10 mouse cellular contexts compared by ENCODE assay signal in the genomic region with DNA sequence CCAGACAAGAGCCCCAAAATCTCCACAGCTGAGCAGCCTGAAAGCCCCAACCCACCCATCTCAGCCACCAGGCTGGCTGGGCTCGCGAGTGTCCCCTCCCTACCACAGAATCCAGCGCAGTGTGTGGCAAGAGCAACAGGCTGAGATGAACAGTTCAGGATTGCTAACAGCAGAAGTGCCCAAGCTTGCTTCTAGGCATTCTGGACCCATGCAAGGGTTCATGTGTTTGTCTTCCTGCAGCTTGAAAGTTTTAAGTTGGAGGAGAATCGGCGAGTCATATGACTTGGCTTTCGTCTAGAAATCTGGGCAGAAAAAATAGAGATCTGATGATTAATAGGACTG. TPM values are rescaled to one million over a fixed set of nuclear protein-coding genes. Genes with fewer than 3 reads are reported as not detected.
DNase-seq lines count a peak whose midpoint lies in the region; ATAC-seq and TF ChIP-seq lines count a peak whose summit lies in the region.
"Had no signal": no experiment of that assay in that cellular context is flagged by ENCODE, and none has a peak within 500 bp of the region (broad histone marks: within the 10 kb centered on the region; RNA-seq: fewer than 3 reads in every experiment).

No protein-coding gene starts in this region.

- intact Hi-C loops in left cerebral cortex, postnatal 14 days (cut with DNase I), result loop anchor here (10.0 kb wide), 1 partner anchor 196 kb away; no protein-coding TSS in a partner anchor

- whole genome bisulfite sequencing in heart, postnatal 0 days, result 3% methylated on average over 6 of the region's 6 CpGs
- under 1% methylated on average over 6 of the region's 6 CpGs for WGBS in embryonic facial prominence, embryonic 10.5 days
- WGBS in hindbrain, embryonic 14.5 days, result under 1% methylated on average over 6 of the region's 6 CpGs
- WGBS in midbrain, embryonic 14.5 days, result 2% methylated on average over 6 of the region's 6 CpGs

- TF ChIP-seq CTCF in heart, postnatal 0 days (IDR thresholded peaks at IDR 0.05; ENCODE audit: low read depth), result no peak

- H3K9me3 ChIP-seq in heart, postnatal 0 days (replicated peaks; ENCODE audit: control insufficient read depth, low read length), result no peaks in the 10 kb centered on the region
- no peaks in the 10 kb centered on the region for H3K9me3 ChIP-seq in embryonic facial prominence, embryonic 10.5 days
- no peaks in the 10 kb centered on the region for H3K9me3 ChIP-seq in hindbrain, embryonic 14.5 days (ENCODE audit: control insufficient read depth, low read length)
- H3K9me3 ChIP-seq in midbrain, embryonic 14.5 days (ENCODE audit: control insufficient read depth, low read length), result no peaks in the 10 kb centered on the region
- H3K9me3 ChIP-seq: G1E had no signal

- H3K36me3 ChIP-seq in heart, postnatal 0 days (replicated peaks; ENCODE audit: control insufficient read depth, insufficient read depth, low read length), result no peaks in the 10 kb centered on the region
- H3K36me3 ChIP-seq in embryonic facial prominence, embryonic 10.5 days (replicated peaks), result no peaks in the 10 kb centered on the region
- H3K36me3 ChIP-seq in hindbrain, embryonic 14.5 days (replicated peaks; ENCODE audit: control insufficient read depth, insufficient read depth), result no peaks in the 10 kb centered on the region
- H3K36me3 ChIP-seq in midbrain, embryonic 14.5 days (ENCODE audit: control insufficient read depth, insufficient read depth, low read length), result no peaks in the 10 kb centered on the region
- H3K36me3 ChIP-seq: G1E had no signal

- H3K4me2 ChIP-seq in heart, postnatal 0 days (ENCODE audit: low read depth, low read length), result peak overlapping the region; percentile 86
- peak overlapping the region; percentile 85 for H3K4me2 ChIP-seq in hindbrain, embryonic 14.5 days (replicated peaks)
- peak overlapping the region; percentile 91 for H3K4me2 ChIP-seq in midbrain, embryonic 14.5 days (ENCODE audit: low read length)

- DNase-seq in heart, postnatal 0 days (ENCODE audit: low spot score), result no peak
- no peak for DNase-seq in heart, adult 8-10 months (ENCODE audit: low spot score)
- DNase-seq in embryonic facial prominence, embryonic 10.5 days (ENCODE audit: low spot score), result no peak
- no peak for DNase-seq in hindbrain, embryonic 14.5 days (ENCODE audit: low spot score)
- DNase-seq in midbrain, embryonic 14.5 days, result no peak
- no peak for DNase-seq in thymus, postnatal 4 days
- no peak for DNase-seq in left cerebral cortex, postnatal 14 days (ENCODE audit: low spot score in 2 of 2)
- DNase-seq in thymus, postnatal 14 days, result no peak

- 0 out of 2 replicates have a peak, but pooled peaks cover 5% of the 10 kb centered on the region for H3K27me3 ChIP-seq in heart, postnatal 0 days (ENCODE audit: control insufficient read depth, insufficient read depth, low read length)
- H3K27me3 ChIP-seq in embryonic facial prominence, embryonic 10.5 days (replicated peaks; ENCODE audit: low read depth, poor library complexity, severe bottlenecking), result peaks cover 28% of the 10 kb centered on the region
- H3K27me3 ChIP-seq in hindbrain, embryonic 14.5 days (ENCODE audit: control insufficient read depth, insufficient read depth, low read length), result no peaks in the 10 kb centered on the region
- no peaks in the 10 kb centered on the region for H3K27me3 ChIP-seq in midbrain, embryonic 14.5 days (ENCODE audit: control insufficient read depth, insufficient read depth, low read length)

- ATAC-seq in heart, postnatal 0 days (ENCODE audit: insufficient read depth, low read depth), result no peak
- ATAC-seq in hindbrain, embryonic 14.5 days (ENCODE audit: low FRiP score), result no peak
- peak; percentile 73; the same call in 1 of the 2 replicates for ATAC-seq in midbrain, embryonic 14.5 days (ENCODE audit: low FRiP score, low TSS enrichment)

- H3K4me3 ChIP-seq in heart, postnatal 0 days (ENCODE audit: low read depth, low read length), result peak overlapping the region; percentile 47
- peak overlapping the region; percentile 65 for H3K4me3 ChIP-seq in embryonic facial prominence, embryonic 10.5 days
- peak overlapping the region; percentile 46 for H3K4me3 ChIP-seq in hindbrain, embryonic 14.5 days (replicated peaks; ENCODE audit: low read length)
- H3K4me3 ChIP-seq in midbrain, embryonic 14.5 days (replicated peaks; ENCODE audit: low read depth, low read length), result peak overlapping the region; percentile 53

- H3K4me1 ChIP-seq in heart, postnatal 0 days (ENCODE audit: control insufficient read depth, insufficient read depth), result no peaks in the 10 kb centered on the region
- peaks cover 17% of the 10 kb centered on the region for H3K4me1 ChIP-seq in embryonic facial prominence, embryonic 10.5 days
- H3K4me1 ChIP-seq in hindbrain, embryonic 14.5 days (replicated peaks; ENCODE audit: control insufficient read depth, insufficient read depth, low read length), result peaks cover 6% of the 10 kb centered on the region; the same call in 1 of the 2 replicates
- H3K4me1 ChIP-seq in midbrain, embryonic 14.5 days (ENCODE audit: control insufficient read depth, insufficient read depth, low read length), result 0 out of 2 replicates have a peak, but pooled peaks cover 4% of the 10 kb centered on the region

- TF ChIP-seq EP300 in heart, postnatal 0 days (IDR thresholded peaks at IDR 0.05; ENCODE audit: low read depth), result no peak

- no peak overlapping the region for H3K9ac ChIP-seq in heart, postnatal 0 days (replicated peaks; ENCODE audit: low read depth, low read length)
- H3K9ac ChIP-seq in hindbrain, embryonic 14.5 days, result peak overlapping the region; percentile 64
- peak overlapping the region; percentile 54; the same call in 1 of the 2 replicates for H3K9ac ChIP-seq in midbrain, embryonic 14.5 days (replicated peaks; ENCODE audit: low read length)

- no peak overlapping the region for H3K27ac ChIP-seq in heart, postnatal 0 days (ENCODE audit: low read depth)
- no peak overlapping the region for H3K27ac ChIP-seq in embryonic facial prominence, embryonic 10.5 days (replicated peaks)
- H3K27ac ChIP-seq in hindbrain, embryonic 14.5 days, result no peak overlapping the region
- H3K27ac ChIP-seq in midbrain, embryonic 14.5 days (replicated peaks; ENCODE audit: low read depth, low read length), result no peak overlapping the region

RNA-seq across cellular contexts. Expression of a gene that starts 43.1 kb away (rescaled TPM):
- total RNA-seq in heart, postnatal 0 days (2014; rRNA removed; ENCODE audit: low replicate concordance), result 0.34 and 0.93 TPM in 2 replicates
- 0.38 and 0.79 TPM in 2 replicates for polyA plus RNA-seq in heart, postnatal 0 days (2015; fragmentation: Nextera tagmentation; extraction: Ambion mirVana)
- total RNA-seq in heart, adult 8-10 months (2022), result under 1 TPM in 2 of 4 experiments, not detected in 2; 0.19 to 0.22 TPM
- polyA plus RNA-seq in embryonic facial prominence, embryonic 10.5 days (2016; fragmentation: Nextera tagmentation; extraction: Ambion mirVana), result 3.0 and 3.2 TPM in 2 replicates
- 16.3 and 18.7 TPM in 2 replicates for polyA plus RNA-seq in hindbrain, embryonic 14.5 days (2014; fragmentation: Nextera tagmentation; extraction: Ambion mirVana)
- polyA plus RNA-seq in midbrain, embryonic 14.5 days (2014; fragmentation: Nextera tagmentation; extraction: Ambion mirVana), result 11.3 and 15.1 TPM in 2 replicates
- total RNA-seq in left cerebral cortex, postnatal 14 days (2021), result 100 to 1,000 TPM; 100 to 117 TPM
- polyA plus RNA-seq: G1E; large intestine, adult 2 months had no signal

RNA-seq across cellular contexts. Expression of a gene that starts 43.3 kb away (rescaled TPM):
- 0.08 TPM in 1 of 2 replicates, not detected in the other for total RNA-seq in heart, postnatal 0 days (2014; rRNA removed; ENCODE audit: low replicate concordance)
- polyA plus RNA-seq in heart, postnatal 0 days (2015; fragmentation: Nextera tagmentation; extraction: Ambion mirVana), result 0.11 and 0.15 TPM in 2 replicates
- total RNA-seq in heart, adult 8-10 months (2022), result under 1 TPM; 0.05 to 0.19 (median 0.10) TPM
- 0.12 and 0.20 TPM in 2 replicates for polyA plus RNA-seq in embryonic facial prominence, embryonic 10.5 days (2016; fragmentation: Nextera tagmentation; extraction: Ambion mirVana)
- polyA plus RNA-seq in hindbrain, embryonic 14.5 days (2014; fragmentation: Nextera tagmentation; extraction: Ambion mirVana), result 26.2 and 31.1 TPM in 2 replicates
- 18.8 and 23.4 TPM in 2 replicates for polyA plus RNA-seq in midbrain, embryonic 14.5 days (2014; fragmentation: Nextera tagmentation; extraction: Ambion mirVana)
- total RNA-seq in left cerebral cortex, postnatal 14 days (2021), result 10 to 100 TPM; 91.5 to 93.6 TPM
- polyA plus RNA-seq: G1E; large intestine, adult 2 months had no signal

Comparison
In these comparisons a context has a peak if more than half of its experiments do, and no peak if none do; other contexts are left out.
1. RNA of a gene that starts 43.3 kb away (polyA plus RNA-seq): 26.2 to 31.1 TPM in hindbrain, embryonic 14.5 days and 18.8 to 23.4 TPM in midbrain, embryonic 14.5 days; 0.11 to 0.15 TPM in heart, postnatal 0 days and 0.12 to 0.20 TPM in embryonic facial prominence, embryonic 10.5 days; every median in the first group is over 10 times any median in the second.
2. Peak in every context shown above with its lines, with median percentiles within 50 percentile points of each other: H3K4me2 ChIP-seq and H3K4me3 ChIP-seq.